Mouse (Mus musculus): ENCODE measurements around the gene Pmm2.

Pmm2 gene

DNA sequence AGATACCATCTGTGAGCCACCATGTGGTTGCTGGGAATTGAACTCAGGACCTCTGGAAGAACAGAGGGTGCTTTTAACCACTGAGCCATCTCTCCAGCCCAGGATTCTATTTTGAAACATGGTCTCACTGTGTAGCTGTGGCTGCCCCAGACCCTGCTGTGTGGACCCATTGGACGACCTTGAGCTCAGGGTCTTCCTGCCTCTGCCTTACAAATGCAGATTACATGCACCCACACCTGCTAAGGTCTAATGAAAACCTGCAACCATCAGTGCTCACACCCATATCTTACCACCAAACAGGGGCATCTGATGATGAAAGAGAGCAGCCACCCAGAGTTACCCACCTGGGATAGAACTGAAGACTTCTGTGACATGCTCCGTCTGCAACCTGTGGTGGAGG is 18.8 kb downstream of the Pmm2 start:
- in situ Hi-C loops (cut with MboI, MseI), result no loop called here

- in situ Hi-C loops (cut with MboI, MseI), result no loop called here
These were observed 20.9 kb downstream of the Pmm2 start for GRCm38 (mm10) chr16:8658349-8658748.

- in situ Hi-C loops (cut with MboI, MseI), result no loop called here
These were observed 21.3 kb downstream of the Pmm2 start for GRCm38 (mm10) chr16:8658764-8659163.

- in situ Hi-C loops (cut with MboI, MseI), result no loop called here
These were observed 25.5 kb downstream of the Pmm2 start for GRCm38 (mm10) chr16:8663022-8663421.

DNA sequence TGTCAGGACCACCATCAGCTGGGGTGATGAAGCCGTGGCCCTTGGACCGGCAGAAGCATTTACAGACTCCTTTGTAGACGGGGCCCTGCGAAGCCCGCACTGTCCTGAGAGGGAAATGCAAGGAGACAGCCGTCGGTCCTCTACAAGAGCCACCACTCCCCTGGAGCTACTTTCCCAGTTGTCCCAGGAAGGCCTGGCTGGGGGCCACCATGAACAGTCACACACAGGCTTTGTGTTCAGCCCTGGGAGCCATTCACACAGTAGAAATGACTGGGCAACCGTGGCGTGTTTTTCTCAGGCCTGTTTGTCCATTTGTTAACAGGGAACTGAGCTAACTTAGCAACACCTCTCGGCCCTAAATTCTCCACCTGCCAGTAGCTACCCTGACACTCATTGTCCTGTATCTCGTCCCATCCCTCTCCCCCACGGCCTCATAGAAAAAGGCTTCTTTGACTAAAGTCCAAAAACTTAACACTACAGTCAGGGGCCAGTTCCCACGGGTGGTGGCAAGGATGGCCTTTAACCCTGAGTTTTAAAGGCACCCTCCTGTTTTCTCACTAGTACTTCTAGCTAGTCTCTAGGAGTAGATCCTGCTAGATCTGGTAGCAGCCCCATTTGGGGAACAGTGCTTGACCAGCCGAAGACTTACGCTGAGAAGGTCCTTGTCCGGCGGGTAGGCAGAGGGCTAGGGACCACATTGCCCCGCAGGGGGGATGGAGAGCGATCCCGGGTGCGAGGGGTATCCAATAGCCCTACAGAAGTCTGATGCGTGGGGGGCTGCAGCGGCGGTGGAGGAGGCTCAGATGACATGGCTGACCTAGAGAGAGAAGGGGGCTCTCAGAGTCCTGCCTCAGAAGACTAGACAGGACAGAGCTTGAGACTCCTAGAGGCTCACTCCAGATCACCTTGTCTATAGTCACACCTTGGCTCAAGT is 26.4 kb downstream of the Pmm2 start:
- in situ Hi-C loops (cut with MboI, MseI), result no loop called here

GRCm38 (mm10) chr16:8665367-8665766 is 27.9 kb downstream of the Pmm2 start:
- in situ Hi-C loops (cut with MboI, MseI), result no loop called here

DNA sequence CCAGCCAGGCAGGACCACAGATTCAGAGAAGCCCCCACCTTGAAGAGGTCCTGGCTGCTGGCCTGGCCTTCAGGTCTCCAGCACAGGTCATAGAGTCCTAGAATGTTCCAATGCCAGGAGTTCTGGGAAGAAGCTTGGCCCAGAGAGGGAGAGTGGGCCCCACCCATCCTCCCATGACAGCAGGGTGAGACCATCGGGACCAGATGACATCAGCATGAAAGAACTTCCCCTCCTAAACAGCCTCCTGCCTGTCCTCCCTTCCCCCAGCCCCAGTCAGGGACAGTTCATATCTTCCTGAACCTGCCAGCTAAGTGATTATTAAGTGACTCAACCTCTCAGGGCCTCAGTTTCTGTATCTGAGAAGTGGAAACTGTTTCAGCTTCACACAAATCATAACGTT is 29.0 kb downstream of the Pmm2 start:
- in situ Hi-C loops (cut with MboI, MseI), result no loop called here

GRCm38 (mm10) chr16:8667261-8667660 is 29.8 kb downstream of the Pmm2 start:
- in situ Hi-C loops (cut with MboI, MseI), result no loop called here

- in situ Hi-C loops (cut with MboI, MseI), result no loop called here
These were observed 30.3 kb downstream of the Pmm2 start for GRCm38 (mm10) chr16:8667814-8668213.

GRCm38 (mm10) chr16:8668386-8668785 is 30.9 kb downstream of the Pmm2 start:
- in situ Hi-C loops (cut with MboI, MseI), result no loop called here

- in situ Hi-C loops (cut with MboI, MseI), result no loop called here
These were observed 32.0 kb downstream of the Pmm2 start for GRCm38 (mm10) chr16:8669432-8669831.

- in situ Hi-C loops (cut with MboI, MseI), result no loop called here
These were observed 32.9 kb downstream of the Pmm2 start for GRCm38 (mm10) chr16:8670041-8671035.

- in situ Hi-C loops (cut with MboI, MseI), result no loop called here
These were observed 34.3 kb downstream of the Pmm2 start, which contains the start of gene Carhsp1 for GRCm38 (mm10) chr16:8671551-8672349. Gene Carhsp1 (minus strand): TSS chr16:8672155.

DNA sequence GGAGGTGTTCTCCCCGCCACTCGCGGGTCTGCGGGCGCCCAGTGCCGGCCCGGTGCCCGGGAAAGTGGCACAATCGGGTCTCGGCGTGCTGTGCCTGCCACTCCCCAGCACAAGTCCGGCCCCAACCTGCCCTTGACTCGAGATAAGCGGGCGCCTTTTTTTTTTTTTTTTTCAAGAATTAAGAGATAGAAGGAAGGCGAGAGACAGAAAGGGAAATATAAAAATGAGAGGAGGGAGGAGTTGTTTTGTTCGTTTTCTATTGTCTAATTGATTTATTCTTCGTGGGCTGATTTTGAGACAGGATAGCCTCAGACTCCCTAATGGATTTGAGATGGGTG is 34.8 kb downstream of the Pmm2 start:
- in situ Hi-C loops (cut with MboI, MseI), result no loop called here

DNA sequence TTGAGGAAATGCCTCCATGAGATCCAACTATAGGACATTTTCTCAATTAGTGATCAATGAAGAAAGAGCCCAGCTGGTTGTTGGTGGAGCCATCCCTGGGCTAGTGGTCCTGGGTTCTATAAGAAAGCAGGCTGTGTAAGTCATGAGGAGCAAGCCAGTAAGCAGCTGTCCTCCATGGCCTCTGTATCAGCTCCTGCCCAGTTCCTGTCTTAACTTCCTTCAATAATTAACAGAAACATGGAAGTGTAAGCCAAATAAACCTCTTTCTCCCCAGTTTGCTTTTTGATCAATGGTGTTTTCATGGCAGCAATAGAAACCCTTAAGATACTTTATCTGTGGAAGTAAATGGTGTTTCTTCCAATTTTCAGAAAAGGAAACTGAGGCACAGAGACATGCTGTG is 35.3 kb downstream of the Pmm2 start:
- in situ Hi-C loops (cut with MboI, MseI), result no loop called here

- in situ Hi-C loops (cut with MboI, MseI), result no loop called here
These were observed 35.9 kb downstream of the Pmm2 start for GRCm38 (mm10) chr16:8673343-8673742.

DNA sequence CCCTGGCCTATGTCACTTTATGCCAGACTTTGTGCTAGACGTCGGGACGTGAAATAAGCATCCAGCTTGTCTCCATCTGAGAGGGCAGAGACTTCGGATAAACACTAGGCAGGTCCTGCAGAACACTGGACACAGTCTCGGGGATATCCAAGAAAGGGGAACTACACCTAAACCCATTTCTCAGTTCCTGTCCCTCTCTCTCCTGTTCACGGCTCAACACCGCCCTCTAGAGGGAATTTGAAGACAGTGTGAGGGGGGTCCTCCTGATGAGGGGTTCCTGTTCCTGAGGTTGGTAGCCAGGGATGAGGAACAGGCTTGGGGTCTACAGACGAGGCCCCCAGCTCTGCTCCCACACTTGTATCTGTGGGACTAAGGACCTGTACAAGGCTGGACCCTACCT is 36.7 kb downstream of the Pmm2 start:
- in situ Hi-C loops (cut with MboI, MseI), result no loop called here

DNA sequence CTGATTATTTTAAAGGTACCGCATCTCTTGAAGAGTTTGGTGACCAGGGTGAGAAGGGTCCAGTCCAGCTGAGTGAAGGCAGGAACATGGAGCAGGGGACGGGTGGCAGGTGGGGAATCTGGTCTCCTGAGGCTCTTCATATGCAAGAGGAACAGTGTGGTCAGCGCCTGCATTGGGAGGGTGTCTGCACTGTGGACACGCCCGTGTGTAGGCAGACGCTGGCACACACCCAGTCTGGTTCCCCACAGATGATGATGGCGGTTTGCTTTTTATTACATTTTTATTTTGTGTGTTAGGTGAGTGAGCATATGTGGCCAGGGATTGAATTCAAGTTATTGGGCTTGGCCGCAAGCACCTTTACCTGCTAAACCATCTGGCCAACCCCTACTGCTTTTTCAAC is 38.1 kb downstream of the Pmm2 start:
- in situ Hi-C loops (cut with MboI, MseI), result loop anchor here (5.0 kb wide), 1 partner anchor 268 kb away; no protein-coding TSS in a partner anchor

GRCm38 (mm10) chr16:8676228-8676627 is 38.8 kb downstream of the Pmm2 start:
- in situ Hi-C loops (cut with MboI, MseI), result loop anchor here (5.0 kb wide), 1 partner anchor 269 kb away; no protein-coding TSS in a partner anchor

GRCm38 (mm10) chr16:8676800-8677199 is 39.3 kb downstream of the Pmm2 start:
- in situ Hi-C loops (cut with MboI, MseI), result loop anchor here (5.0 kb wide), 1 partner anchor 269 kb away; no protein-coding TSS in a partner anchor

GRCm38 (mm10) chr16:8678035-8678434 is 40.6 kb downstream of the Pmm2 start:
- in situ Hi-C loops (cut with MboI, MseI), result loop anchor here (5.0 kb wide), 1 partner anchor 271 kb away; no protein-coding TSS in a partner anchor
